Mouse (Mus musculus) spleen, postnatal 0 days (tissue): ENCODE measurements around the gene Oas1c. TPM values are rescaled to one million over a fixed set of nuclear protein-coding genes. Genes with fewer than 3 reads are reported as not detected.

Experiments used
- polyA plus RNA-seq: library from polyadenylated mRNA; unstranded; fragments of >200 nt; fragmentation: Nextera tagmentation; extraction: Ambion mirVana; gene quantifications from 2 replicates; pipeline ENCODE4 v1.2.1, GENCODE M21; 2015

The Oas1c gene
- 1.3 and 1.6 TPM in 2 replicates for polyA plus RNA-seq

DNA sequence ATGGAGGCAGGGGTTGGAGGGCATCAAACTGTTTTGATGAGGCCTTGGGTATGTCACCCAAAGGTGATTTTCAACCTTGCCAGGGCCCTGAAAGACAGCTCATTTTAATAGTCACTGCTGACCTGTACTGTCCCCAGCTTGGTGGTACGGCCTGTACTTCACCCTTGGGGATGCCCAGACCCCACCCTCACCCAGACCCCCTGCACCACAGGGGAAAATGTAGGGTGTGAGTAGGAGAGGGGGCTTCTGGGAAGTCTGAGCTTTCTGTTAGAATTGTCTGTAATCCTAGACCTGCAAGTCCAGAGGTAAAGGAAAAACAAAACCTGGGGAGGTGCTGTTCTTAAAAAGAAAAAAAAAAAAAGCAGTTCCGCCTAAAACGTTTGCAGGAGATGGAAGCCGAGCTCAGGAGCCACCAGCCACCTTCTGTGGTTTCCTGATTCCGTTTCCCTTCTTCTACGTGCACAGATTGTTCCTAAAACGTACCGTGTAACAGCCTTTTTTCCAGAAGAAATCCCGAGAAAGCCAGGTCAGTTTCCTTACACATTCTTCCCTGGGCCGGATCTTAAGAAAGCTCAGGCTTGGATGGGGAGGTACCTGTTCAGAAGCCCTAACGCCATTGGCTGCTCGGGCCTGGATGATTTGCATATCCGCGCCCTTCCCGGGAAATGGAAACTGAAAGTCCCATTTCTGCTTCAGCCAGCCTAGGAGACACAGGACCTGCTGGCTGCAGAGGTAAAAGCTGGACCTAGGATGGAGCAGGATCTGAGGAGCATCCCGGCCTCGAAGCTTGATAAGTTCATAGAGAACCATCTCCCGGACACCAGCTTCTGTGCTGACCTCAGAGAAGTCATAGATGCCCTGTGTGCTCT is at the start of gene Oas1c:
TSS of gene Oas1c (minus strand) at position 564 of the 869 bp plus-strand sequence.

DNA sequence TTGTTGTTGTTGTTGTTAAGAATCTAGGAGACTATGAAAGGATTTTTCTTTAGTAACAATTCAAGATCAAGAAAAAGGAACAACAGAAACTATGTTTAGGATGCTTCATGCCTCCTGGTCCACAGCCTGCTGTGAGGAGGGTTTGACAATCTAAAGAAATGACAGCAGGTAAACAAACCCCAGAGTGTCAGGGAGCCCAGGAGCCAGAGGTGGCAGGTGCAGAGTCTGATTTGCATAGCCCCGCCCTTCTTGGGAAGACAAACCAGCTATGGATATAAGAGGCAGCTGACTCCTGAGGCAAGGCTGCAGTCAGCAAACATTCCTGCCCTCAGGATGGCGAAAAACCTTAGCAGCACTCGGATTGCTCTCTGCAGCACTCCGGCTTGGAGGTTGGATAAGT is 48.8 kb upstream of the Oas1c start, which contains the start of gene Oas1h:
TSS of gene Oas1h (plus strand) at position 301 of the 400 bp plus-strand sequence.

DNA sequence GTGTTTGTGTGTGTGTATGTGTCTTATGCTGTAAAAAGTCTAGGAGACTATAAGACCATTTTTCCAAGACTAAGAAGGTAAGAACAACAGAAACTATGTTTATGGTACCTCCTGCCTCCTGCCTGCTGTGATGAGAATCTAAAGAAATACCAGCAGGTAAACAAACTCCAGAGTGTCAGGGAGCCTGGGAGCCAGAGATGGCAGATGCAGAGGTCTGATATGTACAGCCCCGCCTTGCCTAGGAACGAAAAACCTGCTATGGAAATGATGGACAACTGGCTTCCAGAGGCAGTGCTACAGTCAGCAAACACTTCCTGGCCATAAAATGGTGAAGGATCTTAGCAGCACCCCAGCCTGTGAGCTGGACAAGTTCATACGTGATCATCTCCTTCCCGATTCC is 34.8 kb upstream of the Oas1c start, which contains the start of gene Oas1f:
TSS of gene Oas1f (plus strand) at position 301 of the 400 bp plus-strand sequence.

GRCm38 (mm10) chr5:120795480-120796034 is 16.8 kb downstream of the Oas1c start, which contains the start of gene Oas1e:
Gene Oas1e, minus strand, starts transcription at chr5:120795530.

GRCm38 (mm10) chr5:120777478-120777877 is 34.8 kb downstream of the Oas1c start, which contains the start of gene Oas3:
Gene Oas3, minus strand, starts transcription at chr5:120777661.

Other genes with a start within 250 kb of the Oas1c start
- 31.7 and 32.0 TPM in 2 replicates for gene Tpcn1, start 223.8 kb downstream of the Oas1c start, polyA plus RNA-seq
- gene Iqcd, start 223.5 kb downstream of the Oas1c start, polyA plus RNA-seq = 1.6 and 2.4 TPM in 2 replicates
- 5.8 and 6.9 TPM in 2 replicates for gene Rita1, start 199.9 kb downstream of the Oas1c start, polyA plus RNA-seq
- 19.8 and 21.7 TPM in 2 replicates for gene Ddx54, start 199.8 kb downstream of the Oas1c start, polyA plus RNA-seq
- gene Cfap73, start 178.3 kb downstream of the Oas1c start, polyA plus RNA-seq = not detected in 2 replicates
- gene Rasal1, start 163.7 kb downstream of the Oas1c start, polyA plus RNA-seq = 0.11 and 0.61 TPM in 2 replicates
- gene Dtx1, start 100.6 kb downstream of the Oas1c start, polyA plus RNA-seq = 0.40 and 0.51 TPM in 2 replicates
- 1.9 and 3.9 TPM in 2 replicates for gene Oas2, start 62.7 kb downstream of the Oas1c start, polyA plus RNA-seq
- gene Oas3, start 34.9 kb downstream of the Oas1c start, polyA plus RNA-seq = 5.3 and 7.7 TPM in 2 replicates
- gene Oas1e, start 17.0 kb downstream of the Oas1c start, polyA plus RNA-seq = 0.22 and 0.49 TPM in 2 replicates
- gene Oas1f, start 34.9 kb upstream of the Oas1c start, polyA plus RNA-seq = not detected in 2 replicates
- not detected in 2 replicates for gene Oas1h, start 48.9 kb upstream of the Oas1c start, polyA plus RNA-seq
- 1.3 and 1.5 TPM in 2 replicates for gene Oas1g, start 75.1 kb upstream of the Oas1c start, polyA plus RNA-seq
- gene Oas1a, start 95.0 kb upstream of the Oas1c start, polyA plus RNA-seq = 8.6 and 10.3 TPM in 2 replicates
- gene Oas1d, start 102.0 kb upstream of the Oas1c start, polyA plus RNA-seq = not detected in 2 replicates
- gene Rph3a, start 197.6 kb upstream of the Oas1c start, polyA plus RNA-seq = 0.02 TPM in 1 of 2 replicates, not detected in the other